Mouse (Mus musculus) brown adipose tissue, adult 24 weeks (tissue): ENCODE results near the gene Ap1s1. TPM values are rescaled to one million over a fixed set of nuclear protein-coding genes. Genes with fewer than 3 reads are reported as not detected.

Source experiments
- H3K27ac ChIP-seq: fragments of 200-500 bp; replicated peaks from 2 replicates; pipeline ENCODE4 v1.5.1; 2012; ENCODE audit warnings: low read depth, mild to moderate bottlenecking, low read length
- H3K4me1 ChIP-seq: fragments of 200-500 bp; 2 replicates; pipeline ENCODE4 v1.6.1; 2012; ENCODE audit warnings: low read length, mixed read lengths; ENCODE audit not compliant: control insufficient read depth, insufficient read depth, insufficient read length
- H3K4me3 ChIP-seq: fragments of 200-500 bp; 2 replicates; pipeline ENCODE4 v1.5.1; 2012; ENCODE audit warnings: low read depth, mild to moderate bottlenecking, low read length, moderate library complexity; ENCODE audit not compliant: insufficient read depth
- polyA plus RNA-seq: library from polyadenylated mRNA; stranded (reverse); fragments of >200 nt; gene quantifications from 2 replicates; pipeline ENCODE4 v1.2.4, GENCODE M21; 2012; ENCODE audit not compliant: missing spikeins, insufficient read depth, insufficient read length

The Ap1s1 gene
- polyA plus RNA-seq, 1 experiment, result 73.6 TPM

- H3K4me1 ChIP-seq, result peaks cover 33% of the 10 kb centered on the region
- H3K4me3 ChIP-seq, result no peak overlapping the region
- peak overlapping the region; percentile 64 for H3K27ac ChIP-seq
These were observed 28.3 kb upstream of the Ap1s1 start for GRCm38 (mm10) chr5:137074191-137074651.

- Histone ChIP-seq H3K4me3 (no peak overlapping the region), H3K4me1 (peaks cover 25% of the 10 kb centered on the region), H3K27ac (peak overlapping the region; percentile 91)
These were observed 27.2 kb upstream of the Ap1s1 start for GRCm38 (mm10) chr5:137073141-137073540.

GRCm38 (mm10) chr5:137072079-137072960 lies 26.4 kb upstream of the Ap1s1 start, which contains the start of gene Serpine1:
TSS of gene Serpine1 (minus strand) at chr5:137072268.
- Histone ChIP-seq H3K4me3 (peak within 1 kb of the TSS; percentile 43), H3K27ac (peak within 1 kb of the TSS; percentile 97), H3K4me1 (peaks cover 20% of the 10 kb centered on the region)

GRCm38 (mm10) chr5:137070881-137071605 lies 25.1 kb upstream of the Ap1s1 start:
- Histone ChIP-seq H3K4me1 (peaks cover 15% of the 10 kb centered on the region), H3K27ac (no peak overlapping the region), H3K4me3 (peak overlapping the region; percentile 43; the same call in 1 of the 2 replicates)

- no peak overlapping the region for H3K27ac ChIP-seq
- peaks cover 3% of the 10 kb centered on the region for H3K4me1 ChIP-seq
- no peak overlapping the region for H3K4me3 ChIP-seq
These were observed 22.8 kb upstream of the Ap1s1 start for GRCm38 (mm10) chr5:137068711-137069110.

GRCm38 (mm10) chr5:137065923-137066322 lies 20.0 kb upstream of the Ap1s1 start:
- H3K4me3 ChIP-seq, result no peak overlapping the region
- no peak overlapping the region for H3K27ac ChIP-seq
- no peaks in the 10 kb centered on the region; the same call in 1 of the 2 replicates for H3K4me1 ChIP-seq

- no peak overlapping the region for H3K27ac ChIP-seq
- no peak overlapping the region for H3K4me3 ChIP-seq
- no peaks in the 10 kb centered on the region for H3K4me1 ChIP-seq
These were observed 19.5 kb upstream of the Ap1s1 start for GRCm38 (mm10) chr5:137065454-137065853.

GRCm38 (mm10) chr5:137062601-137063000 lies 16.7 kb upstream of the Ap1s1 start:
- Histone ChIP-seq H3K4me1 (no peaks in the 10 kb centered on the region), H3K27ac (no peak overlapping the region), H3K4me3 (no peak overlapping the region)

GRCm38 (mm10) chr5:137061809-137062481 lies 16.0 kb upstream of the Ap1s1 start:
- Histone ChIP-seq H3K4me3 (no peak overlapping the region), H3K27ac (no peak overlapping the region), H3K4me1 (no peaks in the 10 kb centered on the region)

GRCm38 (mm10) chr5:137054873-137055272 lies 8.9 kb upstream of the Ap1s1 start:
- no peak overlapping the region for H3K27ac ChIP-seq
- H3K4me3 ChIP-seq, result no peak overlapping the region
- H3K4me1 ChIP-seq, result no peaks in the 10 kb centered on the region

- Histone ChIP-seq H3K4me3 (no peak overlapping the region), H3K27ac (no peak overlapping the region), H3K4me1 (no peaks in the 10 kb centered on the region)
These were observed 8.4 kb upstream of the Ap1s1 start for GRCm38 (mm10) chr5:137054299-137054698.

- Histone ChIP-seq H3K27ac (no peak overlapping the region), H3K4me1 (no peaks in the 10 kb centered on the region), H3K4me3 (no peak overlapping the region)
These were observed 6.1 kb upstream of the Ap1s1 start for GRCm38 (mm10) chr5:137051914-137052505.

- H3K4me1 ChIP-seq, result no peaks in the 10 kb centered on the region
- no peak overlapping the region for H3K4me3 ChIP-seq
- no peak overlapping the region for H3K27ac ChIP-seq
These were observed 5.2 kb upstream of the Ap1s1 start for GRCm38 (mm10) chr5:137051125-137051524.

GRCm38 (mm10) chr5:137046991-137047390 lies 1.1 kb upstream of the Ap1s1 start:
- Histone ChIP-seq H3K27ac (no peak overlapping the region), H3K4me3 (no peak overlapping the region), H3K4me1 (no peaks in the 10 kb centered on the region)

GRCm38 (mm10) chr5:137046324-137046718 lies 386 bp upstream of the Ap1s1 start:
- Histone ChIP-seq H3K27ac (no peak overlapping the region), H3K4me1 (no peaks in the 10 kb centered on the region), H3K4me3 (peak overlapping the region; percentile 42)
